Mouse (Mus musculus) lung, postnatal 0 days (tissue): Measurements from ENCODE around the gene Negr1.

Experiments
- CTCF ChIP-seq: IDR thresholded peaks from 2 replicates; pipeline ENCODE4 v1.5.1; 2016; ENCODE audit warnings: antibody characterized with exemption, mild to moderate bottlenecking
- EP300 ChIP-seq: IDR thresholded peaks from 2 replicates; pipeline ENCODE4 v1.6.1; 2016; ENCODE audit warnings: antibody characterized with exemption, mild to moderate bottlenecking, control low read depth

DNA sequence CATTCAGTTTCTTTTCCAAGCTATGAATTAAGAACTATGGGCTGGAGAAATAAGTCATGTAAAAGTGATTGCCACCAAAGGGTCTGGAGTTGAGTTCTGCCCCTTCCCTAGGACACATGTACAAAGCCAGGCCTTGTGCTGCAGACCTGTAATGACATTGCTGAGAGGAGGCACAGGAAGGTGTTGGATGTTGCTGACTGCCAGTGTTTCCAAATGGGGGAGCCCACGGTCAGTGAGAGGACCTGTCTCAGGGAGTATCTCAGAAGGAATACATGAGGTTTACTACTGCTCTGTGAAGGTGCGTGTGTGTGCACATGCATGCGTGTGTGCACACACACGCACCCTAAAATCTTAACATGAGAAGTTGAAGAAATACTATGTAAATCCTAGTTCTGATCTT lies 393.5 kb downstream of the Negr1 start:
- TF ChIP-seq EP300 (no peak), CTCF (no peak)
